Mouse (Mus musculus) forebrain, embryonic 12.5 days (tissue): ENCODE measurements around the gene Gm12830. TPM values are rescaled to one million over a fixed set of nuclear protein-coding genes. Genes with fewer than 3 reads are reported as not detected.

ENCODE experiments used
- ATAC-seq: fragments of 200-750 bp; cut with Nextera tagmentation; 2 replicates; pipeline ENCODE4 v1.8.0; 2017; ENCODE audit warnings: moderate TSS enrichment; ENCODE audit not compliant: low FRiP score
- H3K27ac ChIP-seq: fragments of 300-500 bp; sonication (generic); 2 replicates; pipeline ENCODE4 v1.5.1; 2016; ENCODE audit warnings: mild to moderate bottlenecking
- H3K27me3 ChIP-seq: fragments of 300-500 bp; sonication (generic); 2 replicates; pipeline ENCODE4 v1.6.1; 2016; ENCODE audit warnings: mild to moderate bottlenecking
- H3K36me3 ChIP-seq: fragments of 300-500 bp; sonication (generic); replicated peaks from 2 replicates; pipeline ENCODE4 v1.6.1; 2016; ENCODE audit warnings: mild to moderate bottlenecking
- H3K4me1 ChIP-seq: fragments of 300-500 bp; sonication (generic); 2 replicates; pipeline ENCODE4 v1.6.1; 2016
- H3K4me2 ChIP-seq: fragments of 300-500 bp; sonication (generic); 2 replicates; pipeline ENCODE4 v1.6.1; 2016; ENCODE audit warnings: mild to moderate bottlenecking, moderate library complexity
- H3K4me3 ChIP-seq: fragments of 300-500 bp; sonication (generic); replicated peaks from 2 replicates; pipeline ENCODE4 v1.5.1; 2016; ENCODE audit warnings: mild to moderate bottlenecking
- H3K9ac ChIP-seq: fragments of 300-500 bp; sonication (generic); 2 replicates; pipeline ENCODE4 v1.6.1; 2016; ENCODE audit warnings: mild to moderate bottlenecking
- H3K9me3 ChIP-seq: fragments of 300-500 bp; sonication (generic); 2 replicates; pipeline ENCODE4 v1.6.1; 2016
- WGBS: fragments of 180-500 bp; shearing (Covaris S2); methylation state at CpG from one replicate; pipeline ENCODE4 v1.1.7; 2016; 5-methylcytosine and 5-hydroxymethylcytosine counted together
- polyA plus RNA-seq: library from polyadenylated mRNA; unstranded; fragments of >200 nt; fragmentation: Nextera tagmentation; extraction: Ambion mirVana; gene quantifications from 2 replicates; pipeline ENCODE4 v1.2.1, GENCODE M21; 2016

Gene Gm12830
- polyA plus RNA-seq, 1 experiment from 2014 or later = 0.08 TPM

DNA sequence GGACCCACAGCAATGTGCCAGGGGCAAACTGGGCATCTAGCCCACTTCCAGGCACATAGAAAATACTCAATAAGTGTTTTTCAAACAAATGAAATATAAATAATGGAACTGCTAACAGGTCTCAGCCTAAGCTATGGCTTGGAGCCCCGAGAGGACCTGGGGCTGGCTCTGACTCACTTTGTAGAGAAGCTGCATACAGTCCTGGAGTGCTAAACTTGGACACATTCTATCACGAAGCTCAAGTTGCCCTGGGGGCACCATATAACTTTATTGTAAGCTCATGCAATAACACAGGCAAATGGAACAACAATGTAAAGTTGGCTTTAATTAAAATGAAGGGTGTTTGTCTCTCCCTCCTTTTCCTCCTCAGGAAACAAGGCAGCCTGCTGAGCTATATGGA lies 32.4 kb downstream of the Gm12830 start:
- Histone ChIP-seq H3K9ac (no peak overlapping the region), H3K27ac (no peak overlapping the region), H3K4me3 (no peak overlapping the region), H3K36me3 (no peaks in the 10 kb centered on the region), H3K4me2 (no peak overlapping the region), H3K27me3 (no peaks in the 10 kb centered on the region), H3K4me1 (no peaks in the 10 kb centered on the region), H3K9me3 (no peaks in the 10 kb centered on the region)
- 77% methylated on average over 2 of the region's 2 CpGs for WGBS
- no peak for ATAC-seq

DNA sequence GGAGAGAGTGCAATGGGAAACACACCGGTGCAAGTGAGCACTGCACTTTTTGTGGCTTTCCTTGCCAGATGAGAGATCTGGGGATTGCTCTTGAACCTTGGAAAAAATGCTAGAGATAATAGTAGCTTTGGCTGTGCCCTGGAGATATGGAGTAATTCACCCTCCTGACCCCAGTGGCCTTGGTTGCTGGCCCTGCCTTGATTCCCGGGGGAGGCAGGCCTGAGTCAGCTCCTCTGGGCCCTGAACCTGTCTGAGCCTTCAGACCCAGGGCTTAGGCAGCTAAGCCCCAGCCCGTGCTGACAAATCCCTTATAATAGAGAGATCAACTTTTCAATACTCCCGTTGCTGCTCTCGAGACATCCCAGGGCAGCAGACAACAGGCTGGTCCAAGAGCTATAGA lies 36.9 kb downstream of the Gm12830 start:
- ATAC-seq = no peak
- no peaks in the 10 kb centered on the region for H3K27me3 ChIP-seq
- no peaks in the 10 kb centered on the region for H3K4me1 ChIP-seq
- no peak overlapping the region for H3K4me2 ChIP-seq
- 28% methylated on average over 5 of the region's 5 CpGs for WGBS
- H3K36me3 ChIP-seq = no peaks in the 10 kb centered on the region
- no peaks in the 10 kb centered on the region for H3K9me3 ChIP-seq
- no peak overlapping the region for H3K4me3 ChIP-seq
- H3K9ac ChIP-seq = no peak overlapping the region
- no peak overlapping the region for H3K27ac ChIP-seq

DNA sequence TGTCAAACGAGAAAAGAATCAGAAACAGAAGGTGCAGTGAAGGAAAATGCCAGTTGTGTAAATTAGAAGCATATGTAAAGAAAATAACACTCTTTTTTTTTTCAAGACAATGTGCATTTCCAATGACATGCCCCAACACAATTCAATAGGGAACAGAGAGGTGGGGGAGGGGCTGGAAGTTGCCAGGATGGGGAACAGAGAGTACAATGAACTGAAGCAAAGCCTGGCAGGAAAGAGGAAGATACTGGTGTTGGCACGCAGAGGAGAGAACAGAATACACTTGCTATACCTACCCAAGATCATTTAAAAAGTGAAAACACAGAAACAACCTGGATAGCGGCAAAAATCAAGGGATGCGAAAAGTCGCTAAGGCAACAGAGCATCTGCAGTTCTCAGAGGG lies 41.6 kb downstream of the Gm12830 start:
- 82% methylated on average over 5 of the region's 5 CpGs for WGBS
- no peak overlapping the region for H3K9ac ChIP-seq
- no peaks in the 10 kb centered on the region for H3K36me3 ChIP-seq
- H3K4me3 ChIP-seq = no peak overlapping the region
- no peaks in the 10 kb centered on the region for H3K9me3 ChIP-seq
- no peak overlapping the region for H3K27ac ChIP-seq
- H3K4me2 ChIP-seq = no peak overlapping the region
- H3K4me1 ChIP-seq = no peaks in the 10 kb centered on the region; the same call in 1 of the 2 replicates
- 0 out of 2 replicates have a peak, but pooled peaks cover 7% of the 10 kb centered on the region for H3K27me3 ChIP-seq
- no peak for ATAC-seq

GRCm38 (mm10) chr4:114869765-114870490 lies 48.4 kb downstream of the Gm12830 start:
- H3K27me3 ChIP-seq = peaks cover 7% of the 10 kb centered on the region; the same call in 1 of the 2 replicates
- H3K36me3 ChIP-seq = no peaks in the 10 kb centered on the region
- ATAC-seq = no peak
- no peak overlapping the region for H3K9ac ChIP-seq
- no peaks in the 10 kb centered on the region; the same call in 1 of the 2 replicates for H3K4me1 ChIP-seq
- no peak overlapping the region for H3K27ac ChIP-seq
- no peak overlapping the region for H3K4me2 ChIP-seq
- H3K4me3 ChIP-seq = no peak overlapping the region
- 73% methylated on average over 11 of the region's 11 CpGs for WGBS
- H3K9me3 ChIP-seq = no peaks in the 10 kb centered on the region

DNA sequence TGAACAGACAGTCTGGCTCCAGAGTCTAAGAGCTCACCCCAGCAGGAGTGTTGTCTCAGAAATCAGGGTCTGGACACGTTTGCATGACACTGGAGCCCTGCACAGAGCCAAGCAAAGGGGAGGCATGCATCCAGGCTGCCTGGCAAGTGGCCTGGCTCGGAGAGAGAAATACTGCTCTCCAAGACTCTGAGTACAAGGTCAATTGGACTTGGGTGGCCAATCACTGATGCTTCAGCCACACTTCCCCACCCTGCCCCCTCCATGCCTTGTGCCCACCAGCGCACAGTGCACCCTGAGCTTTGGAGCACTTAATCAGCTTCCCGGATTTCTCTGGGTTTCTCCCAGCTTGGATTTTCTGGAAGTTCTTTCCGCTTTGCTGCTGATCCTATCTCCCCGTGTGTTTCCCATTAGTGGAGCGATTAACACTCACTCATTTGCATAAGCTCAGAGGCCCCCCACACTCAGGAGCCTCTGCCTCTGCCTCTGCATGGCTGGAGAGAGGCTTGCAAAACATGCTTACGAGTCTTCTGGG lies 55.0 kb downstream of the Gm12830 start:
- Histone ChIP-seq H3K36me3 (no peaks in the 10 kb centered on the region), H3K27ac (no peak overlapping the region), H3K9me3 (no peaks in the 10 kb centered on the region), H3K4me1 (peaks cover 5% of the 10 kb centered on the region; the same call in 1 of the 2 replicates), H3K4me3 (no peak overlapping the region), H3K9ac (no peak overlapping the region), H3K27me3 (peaks cover 16% of the 10 kb centered on the region), H3K4me2 (no peak overlapping the region)
- no peak for ATAC-seq
- 17% methylated on average over 8 of the region's 8 CpGs for WGBS

GRCm38 (mm10) chr4:114882232-114882631 lies 60.7 kb downstream of the Gm12830 start:
- no peak for ATAC-seq

DNA sequence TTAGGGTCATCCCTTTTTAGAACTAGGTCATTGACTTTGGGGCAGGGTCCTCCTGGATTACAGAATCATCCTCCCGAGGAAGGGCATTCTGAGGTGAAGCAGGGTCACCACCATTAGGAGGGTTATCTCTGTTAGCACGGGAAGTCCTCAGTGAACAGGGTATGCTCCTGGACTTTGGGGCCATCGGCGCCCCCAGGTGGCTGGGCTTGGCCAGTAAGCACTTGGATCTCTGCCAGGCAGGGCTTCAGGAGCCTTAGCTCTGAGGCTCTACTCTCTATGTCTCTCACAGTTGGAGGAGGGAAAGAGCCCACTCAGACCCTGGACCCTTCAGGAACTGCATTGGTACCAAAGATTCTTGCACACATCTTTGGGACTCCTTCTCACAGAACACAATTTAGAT lies 76.3 kb downstream of the Gm12830 start:
- WGBS = 18% methylated on average over 4 of the region's 4 CpGs
- no peak overlapping the region for H3K27ac ChIP-seq

More at GRCm38 (mm10) chr4:114882232-114882631, 60.7 kb downstream of the Gm12830 start:
- H3K4me3 ChIP-seq = no peak overlapping the region
- no peaks in the 10 kb centered on the region for H3K4me1 ChIP-seq
- H3K4me2 ChIP-seq = no peak overlapping the region
- H3K27me3 ChIP-seq = peaks cover 20% of the 10 kb centered on the region
- no peaks in the 10 kb centered on the region for H3K9me3 ChIP-seq
- H3K9ac ChIP-seq = no peak overlapping the region
- H3K36me3 ChIP-seq = no peaks in the 10 kb centered on the region
- WGBS = 72% methylated on average over 1 of the region's 1 CpGs
- no peak overlapping the region for H3K27ac ChIP-seq

GRCm38 (mm10) chr4:114899885-114900284 lies 78.4 kb downstream of the Gm12830 start:
- Histone ChIP-seq H3K9me3 (no peaks in the 10 kb centered on the region), H3K4me1 (peaks cover 23% of the 10 kb centered on the region), H3K27me3 (peaks cover 98% of the 10 kb centered on the region), H3K4me3 (no peak overlapping the region), H3K9ac (no peak overlapping the region), H3K27ac (no peak overlapping the region), H3K4me2 (no peak overlapping the region), H3K36me3 (no peaks in the 10 kb centered on the region)
- ATAC-seq = no peak
- WGBS = 8% methylated on average over 3 of the region's 3 CpGs

More for the DNA sequence above, 76.3 kb downstream of the Gm12830 start:
- Histone ChIP-seq H3K4me1 (peaks cover 18% of the 10 kb centered on the region), H3K9ac (no peak overlapping the region), H3K36me3 (no peaks in the 10 kb centered on the region), H3K4me2 (no peak overlapping the region), H3K27me3 (peaks cover 90% of the 10 kb centered on the region), H3K9me3 (no peaks in the 10 kb centered on the region), H3K4me3 (no peak overlapping the region)
- ATAC-seq = no peak

DNA sequence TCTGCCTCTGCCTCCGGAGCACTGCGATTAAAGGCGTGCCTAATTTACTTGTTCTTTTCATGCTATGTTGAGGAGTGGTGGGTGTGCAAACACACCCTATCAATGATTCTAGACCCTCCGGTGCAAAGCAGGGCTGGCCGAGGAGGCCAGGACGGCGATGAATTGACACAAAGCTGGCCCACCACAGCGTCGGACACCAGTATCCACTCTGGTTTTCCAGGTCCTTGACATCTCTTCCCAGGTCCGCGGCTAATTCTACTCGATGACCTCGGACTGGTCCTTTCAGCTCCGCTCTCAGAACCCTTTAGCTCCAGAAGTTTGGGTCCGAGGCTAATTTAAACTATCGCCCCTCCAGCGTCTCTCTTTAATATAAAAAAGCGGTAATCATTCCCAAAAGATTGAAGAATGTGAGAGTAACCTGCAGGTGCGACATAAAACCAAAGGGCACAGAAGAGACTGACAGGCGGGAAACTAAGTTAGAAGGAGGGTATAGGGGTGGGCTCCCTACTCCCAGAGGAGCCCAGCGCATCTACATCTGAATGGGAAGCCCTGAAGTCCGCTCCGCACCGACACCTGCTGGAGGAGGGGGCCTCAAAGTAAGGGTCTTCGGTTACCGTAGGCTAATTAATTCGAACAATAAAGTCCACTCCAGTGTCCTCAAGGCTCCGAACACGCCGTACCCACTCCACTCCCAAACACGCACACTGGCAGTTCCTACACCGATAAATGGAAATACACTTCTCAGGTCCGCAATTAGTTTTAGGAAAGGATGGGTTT lies 79.5 kb downstream of the Gm12830 start:
- WGBS = 1% methylated on average over 33 of the region's 33 CpGs
- 0 out of 2 replicates have a peak, but pooled peaks have one; percentile 12 for ATAC-seq
- no peaks in the 10 kb centered on the region for H3K9me3 ChIP-seq
- peaks cover 100% of the 10 kb centered on the region for H3K27me3 ChIP-seq
- H3K4me1 ChIP-seq = peaks cover 23% of the 10 kb centered on the region
- H3K27ac ChIP-seq = no peak overlapping the region
- H3K9ac ChIP-seq = no peak overlapping the region
- no peaks in the 10 kb centered on the region for H3K36me3 ChIP-seq
- no peak overlapping the region for H3K4me3 ChIP-seq
- H3K4me2 ChIP-seq = peak overlapping the region; percentile 48; the same call in 1 of the 2 replicates

DNA sequence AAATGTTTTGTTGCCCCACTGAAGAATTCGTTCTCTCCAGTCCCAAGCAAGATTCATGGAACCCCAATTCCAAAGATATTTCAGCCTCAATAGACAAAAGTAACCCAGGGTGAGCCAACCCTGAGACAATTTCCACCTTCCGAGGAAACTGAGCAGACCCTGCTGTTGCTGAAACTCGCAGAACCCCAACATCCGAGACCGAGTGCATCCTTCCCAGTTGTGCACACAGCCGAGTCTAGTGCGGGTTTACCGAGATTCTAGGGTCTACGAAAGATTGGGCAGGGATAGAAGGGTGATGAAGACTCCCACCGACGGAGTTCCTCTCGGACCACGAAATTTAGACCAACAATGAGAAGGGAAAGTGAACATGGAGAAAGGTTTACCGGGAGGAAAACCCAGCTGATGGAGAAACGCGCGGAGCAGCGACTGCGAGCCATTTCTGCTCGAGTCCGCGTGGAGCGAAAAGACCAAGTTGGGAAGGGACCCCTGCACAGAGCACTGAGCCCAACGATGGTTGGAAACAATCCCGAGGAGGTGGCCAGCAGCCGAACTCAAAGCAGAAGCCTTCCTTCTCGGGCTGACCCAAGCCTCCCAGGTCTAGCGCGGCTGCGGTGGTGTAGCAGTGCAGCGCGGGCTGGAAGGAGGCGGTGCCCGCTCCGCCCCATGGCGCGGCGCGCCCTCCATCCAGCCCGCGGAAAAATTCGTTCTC lies 80.3 kb downstream of the Gm12830 start:
- no peak overlapping the region for H3K27ac ChIP-seq
- no peaks in the 10 kb centered on the region for H3K36me3 ChIP-seq
- peaks cover 100% of the 10 kb centered on the region for H3K27me3 ChIP-seq
- peaks cover 23% of the 10 kb centered on the region for H3K4me1 ChIP-seq
- no peaks in the 10 kb centered on the region for H3K9me3 ChIP-seq
- peak overlapping the region; percentile 33 for H3K4me3 ChIP-seq
- peak; percentile 61; the same call in 1 of the 2 replicates for ATAC-seq
- peak overlapping the region; percentile 21; the same call in 1 of the 2 replicates for H3K9ac ChIP-seq
- WGBS = under 1% methylated on average over 42 of the region's 42 CpGs
- H3K4me2 ChIP-seq = peak overlapping the region; percentile 48

DNA sequence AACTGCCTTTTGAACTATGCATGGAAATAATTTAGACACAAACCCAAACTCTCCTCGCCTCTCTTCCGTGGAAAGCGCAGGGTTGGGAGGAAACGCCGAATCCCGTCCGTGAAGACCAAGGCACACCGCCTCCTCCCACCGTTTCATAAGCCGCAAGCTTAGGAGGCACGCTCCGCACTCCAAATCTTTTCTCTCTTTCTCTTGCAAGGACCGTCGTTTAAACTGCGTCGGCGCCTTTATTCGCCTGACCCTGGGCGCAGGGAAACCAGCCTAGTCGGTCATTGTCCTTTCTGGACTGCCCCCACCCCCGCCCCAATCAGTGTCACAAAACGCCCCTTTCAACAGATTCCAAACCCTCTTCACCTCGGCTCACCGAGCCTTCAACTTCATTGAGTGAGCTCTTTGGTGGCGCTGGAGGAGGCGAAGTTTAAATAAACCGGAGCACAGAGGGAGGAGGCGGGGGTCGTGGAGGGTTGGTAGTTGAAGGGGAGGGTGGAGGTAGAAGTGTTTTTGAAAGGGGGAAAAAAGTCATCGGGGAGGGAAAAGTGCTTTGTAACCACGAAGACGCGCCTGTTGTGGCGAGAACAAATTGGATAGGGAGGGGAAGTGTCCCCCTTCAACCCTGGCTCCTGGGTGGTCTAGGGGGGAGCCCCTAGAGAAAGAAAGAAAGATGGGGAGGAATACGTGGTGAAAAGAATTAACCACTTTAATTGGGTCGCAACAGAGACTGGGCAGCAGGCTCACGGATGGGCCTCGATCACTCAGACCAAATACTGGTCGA lies 81.3 kb downstream of the Gm12830 start:
- peaks cover 25% of the 10 kb centered on the region for H3K4me1 ChIP-seq
- under 1% methylated on average over 39 of the region's 39 CpGs for WGBS
- peak overlapping the region; percentile 48 for H3K4me2 ChIP-seq
- no peaks in the 10 kb centered on the region for H3K9me3 ChIP-seq
- H3K36me3 ChIP-seq = no peaks in the 10 kb centered on the region
- H3K9ac ChIP-seq = no peak overlapping the region; the same call in 1 of the 2 replicates
- peaks cover 100% of the 10 kb centered on the region for H3K27me3 ChIP-seq
- 0 out of 2 replicates have a peak, but pooled peaks have one; percentile 17 for ATAC-seq
- no peak overlapping the region for H3K27ac ChIP-seq
- peak overlapping the region; percentile 33 for H3K4me3 ChIP-seq
